Mouse (Mus musculus) layer of hippocampus, adult 18-20 months (tissue): ENCODE measurements around the gene Klhl5. TPM values are rescaled to one million over a fixed set of nuclear protein-coding genes. Genes with fewer than 3 reads are reported as not detected.
"Not testable (repeated sequence)": the region's sequence is repeated elsewhere in the genome, so short reads cannot be mapped to it uniquely, and the experiment has no call there.

Experiments
- DNase-seq, 2 experiments: peaks; one replicate each; pipeline ENCODE4 v3.0.0; 2022; ENCODE audit warnings: low spot score in 2 of 2
- total RNA-seq, 2 experiments: library from RNA; stranded (reverse); gene quantifications; 2 replicates each; pipeline ENCODE4 v1.2.3; 2021

Klhl5 gene
- total RNA-seq, 2 experiments from 2014 or later = 49.7 to 50.7 TPM

- DNase-seq = no peak
These were observed 10.5 kb upstream of the Klhl5 start for GRCm38 (mm10) chr5:65096805-65097204.

GRCm38 (mm10) chr5:65097457-65097856 is 9.9 kb upstream of the Klhl5 start:
- DNase-seq = no peak

GRCm38 (mm10) chr5:65100002-65100401 is 7.3 kb upstream of the Klhl5 start:
- DNase-seq = no peak

GRCm38 (mm10) chr5:65101209-65101608 is 6.1 kb upstream of the Klhl5 start:
- no peak for DNase-seq

- DNase-seq = no peak
These were observed 5.7 kb upstream of the Klhl5 start for GRCm38 (mm10) chr5:65101621-65102020.

GRCm38 (mm10) chr5:65102026-65102640 is 5.2 kb upstream of the Klhl5 start:
- no peak for DNase-seq

- DNase-seq = no peak
These were observed 4.7 kb upstream of the Klhl5 start for GRCm38 (mm10) chr5:65102641-65103042.

- DNase-seq = no peak
These were observed 564 bp downstream of the Klhl5 start for GRCm38 (mm10) chr5:65107773-65108432.

- not testable (repeated sequence) for DNase-seq
These were observed 4.9 kb downstream of the Klhl5 start for GRCm38 (mm10) chr5:65112225-65112624.

- no peak for DNase-seq
These were observed 6.0 kb downstream of the Klhl5 start for GRCm38 (mm10) chr5:65113323-65113722.

- DNase-seq = no peak
These were observed 9.4 kb downstream of the Klhl5 start for GRCm38 (mm10) chr5:65116789-65117188.

GRCm38 (mm10) chr5:65119495-65119894 is 12.2 kb downstream of the Klhl5 start:
- no peak for DNase-seq

- no peak for DNase-seq
These were observed 12.6 kb downstream of the Klhl5 start for GRCm38 (mm10) chr5:65119918-65120317.

- no peak for DNase-seq
These were observed 15.3 kb downstream of the Klhl5 start for GRCm38 (mm10) chr5:65122616-65123015.

- no peak for DNase-seq
These were observed 18.8 kb downstream of the Klhl5 start for GRCm38 (mm10) chr5:65126137-65126536.

GRCm38 (mm10) chr5:65128481-65128880 is 21.1 kb downstream of the Klhl5 start:
- DNase-seq = no peak

- peak; percentile 27 to 56 for DNase-seq
These were observed 23.3 kb downstream of the Klhl5 start for GRCm38 (mm10) chr5:65130528-65131210.

GRCm38 (mm10) chr5:65131211-65131879 is 24.0 kb downstream of the Klhl5 start:
- peak; percentile 26 to 56 for DNase-seq

GRCm38 (mm10) chr5:65136159-65136558 is 28.8 kb downstream of the Klhl5 start:
- DNase-seq = no peak

- DNase-seq = no peak
These were observed 29.7 kb downstream of the Klhl5 start for GRCm38 (mm10) chr5:65137073-65137472.

- no peak for DNase-seq
These were observed 33.9 kb downstream of the Klhl5 start for GRCm38 (mm10) chr5:65141242-65141641.

- no peak for DNase-seq
These were observed 34.9 kb downstream of the Klhl5 start for GRCm38 (mm10) chr5:65142247-65142646.
